Mouse (Mus musculus) right cerebral cortex, postnatal 4 days (tissue): ENCODE data around the gene Mfsd2b.
"Not testable (repeated sequence)": the region's sequence is repeated elsewhere in the genome, so short reads cannot be mapped to it uniquely, and the experiment has no call there.

Experiments used
- DNase-seq: peaks from one replicate; pipeline ENCODE4 v3.0.0-alpha.2; 2022

Gene Mfsd2b

GRCm38 (mm10) chr12:4874161-4874927 is at the start of gene Mfsd2b:
Gene Mfsd2b, minus strand, starts transcription at chr12:4874359.
- peak; percentile 61 for DNase-seq

GRCm38 (mm10) chr12:4917805-4918591 is 43.8 kb upstream of the Mfsd2b start:
- peak; percentile 38 for DNase-seq

- DNase-seq: peak; percentile 96
These were observed 43.0 kb upstream of the Mfsd2b start, which contains the start of gene Atad2b for GRCm38 (mm10) chr12:4916994-4917804. Gene Atad2b, plus strand, starts transcription at chr12:4917353.

- no peak for DNase-seq
These were observed 40.8 kb upstream of the Mfsd2b start for GRCm38 (mm10) chr12:4914944-4915343.

GRCm38 (mm10) chr12:4914441-4914840 is 40.3 kb upstream of the Mfsd2b start:
- DNase-seq: no peak

- no peak for DNase-seq
These were observed 37.6 kb upstream of the Mfsd2b start for GRCm38 (mm10) chr12:4911716-4912115.

- not testable (repeated sequence) for DNase-seq
These were observed 36.3 kb upstream of the Mfsd2b start for GRCm38 (mm10) chr12:4910496-4910895.

GRCm38 (mm10) chr12:4908391-4908790 is 34.2 kb upstream of the Mfsd2b start:
- no peak for DNase-seq

- DNase-seq: peak; percentile 97
These were observed 33.1 kb upstream of the Mfsd2b start, which contains the start of gene Ubxn2a for GRCm38 (mm10) chr12:4906951-4907906. Gene Ubxn2a, minus strand, starts transcription at chr12:4907705.

GRCm38 (mm10) chr12:4906476-4906875 is 32.3 kb upstream of the Mfsd2b start:
- DNase-seq: no peak

- DNase-seq: no peak
These were observed 31.8 kb upstream of the Mfsd2b start for GRCm38 (mm10) chr12:4905946-4906345.

- DNase-seq: no peak
These were observed 23.9 kb upstream of the Mfsd2b start for GRCm38 (mm10) chr12:4898024-4898423.

- no peak for DNase-seq
These were observed 15.7 kb upstream of the Mfsd2b start for GRCm38 (mm10) chr12:4889891-4890290.

GRCm38 (mm10) chr12:4889251-4889650 is 15.1 kb upstream of the Mfsd2b start:
- DNase-seq: no peak

- no peak for DNase-seq
These were observed 14.6 kb upstream of the Mfsd2b start for GRCm38 (mm10) chr12:4888739-4889138.

- not testable (repeated sequence) for DNase-seq
These were observed 12.4 kb upstream of the Mfsd2b start for GRCm38 (mm10) chr12:4886581-4886980.

GRCm38 (mm10) chr12:4885062-4885461 is 10.9 kb upstream of the Mfsd2b start:
- no peak for DNase-seq

GRCm38 (mm10) chr12:4882086-4882485 is 7.9 kb upstream of the Mfsd2b start:
- DNase-seq: no peak

GRCm38 (mm10) chr12:4879048-4879447 is 4.9 kb upstream of the Mfsd2b start:
- no peak for DNase-seq

GRCm38 (mm10) chr12:4878296-4878783 is 4.2 kb upstream of the Mfsd2b start:
- no peak for DNase-seq

- DNase-seq: no peak
These were observed 1.5 kb upstream of the Mfsd2b start for GRCm38 (mm10) chr12:4875623-4876022.

- no peak for DNase-seq
These were observed 628 bp downstream of the Mfsd2b start for GRCm38 (mm10) chr12:4873531-4873930.
